Mouse (Mus musculus) splenic B cell, adult 2 months (primary cell): ENCODE measurements at regions not wholly inside any gene's neighbourhood (a gene's known extent, or its start where the extent isn't known, plus 50 kb on each side); places are given as distances from the start of the nearest gene placed in this dataset.

Source experiments
- DNase-seq: peaks from one replicate; pipeline ENCODE4 v3.0.0-alpha.2; 2011; ENCODE audit warnings: low read depth, low spot score
- H3K27me3 ChIP-seq: 2 replicates; pipeline ENCODE4 v1.6.1; 2012; ENCODE audit warnings: mild to moderate bottlenecking, low read length, moderate library complexity, mixed read lengths; ENCODE audit not compliant: control insufficient read depth, poor library complexity, insufficient read depth, severe bottlenecking
- H3K36me3 ChIP-seq: 2 replicates; pipeline ENCODE4 v1.6.1; 2012; ENCODE audit warnings: mild to moderate bottlenecking, low read length, moderate library complexity, mixed read lengths; ENCODE audit not compliant: control insufficient read depth, poor library complexity, insufficient read depth, severe bottlenecking

DNA sequence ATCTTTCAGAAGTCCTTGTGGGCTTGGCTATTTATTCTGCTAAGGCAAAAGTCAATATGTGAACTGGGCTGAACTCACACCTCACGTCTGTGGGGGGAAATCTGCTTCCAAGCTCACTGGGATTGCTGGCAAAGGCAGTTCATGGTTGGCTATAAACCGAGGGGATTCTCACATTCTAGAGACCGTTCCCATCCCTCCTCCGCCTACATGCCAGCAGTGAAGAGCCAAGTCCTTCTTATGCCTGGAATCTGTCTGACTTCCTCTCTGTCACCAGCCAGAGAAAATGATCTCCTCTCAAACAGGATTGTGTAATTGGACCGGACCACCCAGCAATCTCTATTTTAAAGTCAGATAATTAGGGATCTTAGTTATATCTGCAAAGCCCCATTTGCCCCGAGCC lies 212.4 kb upstream of the Daam1 start:
- DNase-seq = no peak
- Histone ChIP-seq H3K36me3 (no peaks in the 10 kb centered on the region), H3K27me3 (no peaks in the 10 kb centered on the region)

DNA sequence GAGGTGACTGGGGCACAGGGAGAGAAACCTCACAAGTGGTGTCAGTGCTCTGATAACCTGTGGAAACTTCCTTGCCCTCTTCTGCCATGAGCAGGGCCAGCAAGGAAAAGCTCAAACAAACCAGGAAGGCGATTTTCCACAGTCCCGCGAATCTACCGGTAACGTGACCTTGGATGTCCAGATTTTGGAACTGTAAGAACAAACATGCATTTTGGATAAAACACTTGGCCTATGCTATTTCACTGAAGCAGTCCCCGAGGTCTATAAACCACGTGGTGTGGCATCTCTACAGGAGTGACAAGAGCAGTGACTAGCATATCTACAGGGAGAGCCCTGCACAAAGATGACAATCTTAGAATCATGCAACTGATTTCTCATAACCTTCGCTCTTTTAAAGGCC lies 211.9 kb upstream of the Daam1 start:
- Histone ChIP-seq H3K27me3 (no peaks in the 10 kb centered on the region), H3K36me3 (no peaks in the 10 kb centered on the region)
- no peak for DNase-seq

- Histone ChIP-seq H3K27me3 (no peaks in the 10 kb centered on the region), H3K36me3 (no peaks in the 10 kb centered on the region)
- DNase-seq = no peak
Observed at GRCm38 (mm10) chr12:71619561-71619960, 211.3 kb upstream of the Daam1 start.

DNA sequence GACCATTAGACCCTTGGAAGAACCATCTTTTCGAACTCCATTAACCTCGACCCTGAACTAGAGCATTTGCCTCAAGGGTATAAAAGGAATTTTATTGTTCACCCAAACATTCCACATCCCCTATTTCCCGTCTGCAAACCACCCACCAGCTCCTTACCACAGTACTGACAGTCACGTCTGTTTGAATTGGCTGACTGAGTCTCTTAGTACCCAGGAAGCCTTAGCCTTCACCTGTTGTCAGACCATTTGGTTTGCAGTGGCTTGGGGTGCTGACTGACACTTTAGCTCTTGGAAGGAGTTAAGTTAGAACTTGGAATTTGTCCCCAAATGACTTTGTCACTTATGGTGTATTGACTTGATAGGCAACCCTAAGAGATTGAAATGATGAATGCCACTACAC lies 209.3 kb upstream of the Daam1 start:
- no peaks in the 10 kb centered on the region for H3K36me3 ChIP-seq
- DNase-seq = no peak
- H3K27me3 ChIP-seq = no peaks in the 10 kb centered on the region

- Histone ChIP-seq H3K36me3 (no peaks in the 10 kb centered on the region), H3K27me3 (no peaks in the 10 kb centered on the region)
- no peak for DNase-seq
Observed at GRCm38 (mm10) chr12:71622761-71623160, 208.1 kb upstream of the Daam1 start.

DNA sequence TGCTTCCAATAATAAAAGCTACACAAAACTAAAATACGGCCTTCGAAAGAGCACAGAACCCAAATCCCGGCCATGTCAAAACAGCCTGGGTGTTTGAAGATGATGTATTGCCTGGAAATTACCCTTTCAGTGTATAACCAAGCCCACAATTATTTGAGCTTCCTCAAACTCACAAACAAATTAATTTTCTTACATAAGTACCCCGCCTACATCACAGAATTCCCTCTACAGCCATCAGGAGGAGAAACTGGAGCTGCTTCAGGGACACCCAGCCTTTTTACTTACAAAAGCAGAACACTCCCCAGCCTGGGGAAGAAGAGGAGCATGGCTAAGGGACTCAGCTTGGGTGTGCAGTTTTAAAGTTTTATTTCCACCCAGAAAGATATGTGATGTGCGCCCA lies 207.6 kb upstream of the Daam1 start:
- H3K36me3 ChIP-seq = no peaks in the 10 kb centered on the region
- H3K27me3 ChIP-seq = no peaks in the 10 kb centered on the region
- DNase-seq = no peak

GRCm38 (mm10) chr12:71624076-71624475 lies 206.8 kb upstream of the Daam1 start:
- Histone ChIP-seq H3K36me3 (no peaks in the 10 kb centered on the region), H3K27me3 (no peaks in the 10 kb centered on the region)
- no peak for DNase-seq

GRCm38 (mm10) chr12:71624676-71625075 lies 206.2 kb upstream of the Daam1 start:
- Histone ChIP-seq H3K27me3 (no peaks in the 10 kb centered on the region), H3K36me3 (no peaks in the 10 kb centered on the region)
- no peak for DNase-seq

- no peaks in the 10 kb centered on the region for H3K36me3 ChIP-seq
- no peaks in the 10 kb centered on the region for H3K27me3 ChIP-seq
- DNase-seq = no peak
Observed at GRCm38 (mm10) chr12:71625115-71625514, 205.8 kb upstream of the Daam1 start.

GRCm38 (mm10) chr12:71626801-71627200 lies 204.1 kb upstream of the Daam1 start:
- no peaks in the 10 kb centered on the region for H3K36me3 ChIP-seq
- no peaks in the 10 kb centered on the region for H3K27me3 ChIP-seq
- DNase-seq = no peak

GRCm38 (mm10) chr12:71627421-71628339 lies 203.2 kb upstream of the Daam1 start:
- H3K36me3 ChIP-seq = no peaks in the 10 kb centered on the region
- no peak for DNase-seq
- H3K27me3 ChIP-seq = no peaks in the 10 kb centered on the region

GRCm38 (mm10) chr12:71628340-71628738 lies 202.5 kb upstream of the Daam1 start:
- DNase-seq = no peak
- Histone ChIP-seq H3K36me3 (no peaks in the 10 kb centered on the region), H3K27me3 (no peaks in the 10 kb centered on the region)

DNA sequence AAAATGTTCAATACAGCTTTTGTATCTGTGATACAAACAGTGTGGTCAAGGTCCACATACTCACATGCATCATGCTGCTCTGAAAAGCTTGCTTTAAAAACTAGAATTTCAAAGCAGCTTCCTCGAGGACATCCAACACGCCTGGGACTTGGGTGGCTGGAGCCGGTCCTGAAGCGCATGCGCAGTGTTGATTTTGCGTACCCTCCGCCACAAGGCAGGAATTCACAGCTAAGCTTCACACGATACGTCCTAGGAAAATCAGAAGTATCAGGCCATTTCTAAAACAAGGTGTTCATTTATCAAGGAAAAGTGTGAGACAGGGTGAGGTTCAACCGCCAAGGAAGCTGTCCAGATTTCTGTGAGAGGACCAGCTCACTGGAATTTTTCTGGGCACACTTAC lies 202.1 kb upstream of the Daam1 start:
- no peak for DNase-seq
- no peaks in the 10 kb centered on the region for H3K27me3 ChIP-seq
- H3K36me3 ChIP-seq = no peaks in the 10 kb centered on the region

DNA sequence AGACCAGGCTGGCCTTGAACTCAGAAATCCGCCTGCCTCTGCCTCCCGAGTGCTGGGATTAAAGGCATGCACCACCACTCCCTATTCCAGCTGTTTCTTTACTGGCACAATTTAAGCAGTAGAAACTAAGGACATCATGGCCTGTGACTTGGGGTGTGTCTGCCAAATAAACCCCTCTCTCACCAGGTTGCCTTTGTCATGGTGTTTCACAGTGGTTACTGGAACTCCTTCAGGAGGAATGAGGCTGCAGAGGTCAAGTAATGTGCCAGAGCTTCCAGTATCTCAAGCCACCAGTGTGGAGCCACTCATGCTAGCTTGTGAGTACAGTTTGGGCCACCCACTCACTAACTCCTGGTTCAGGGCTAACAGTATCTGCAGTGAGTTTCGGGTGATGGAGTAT lies 200.5 kb upstream of the Daam1 start:
- H3K36me3 ChIP-seq = no peaks in the 10 kb centered on the region
- H3K27me3 ChIP-seq = no peaks in the 10 kb centered on the region
- no peak for DNase-seq

DNA sequence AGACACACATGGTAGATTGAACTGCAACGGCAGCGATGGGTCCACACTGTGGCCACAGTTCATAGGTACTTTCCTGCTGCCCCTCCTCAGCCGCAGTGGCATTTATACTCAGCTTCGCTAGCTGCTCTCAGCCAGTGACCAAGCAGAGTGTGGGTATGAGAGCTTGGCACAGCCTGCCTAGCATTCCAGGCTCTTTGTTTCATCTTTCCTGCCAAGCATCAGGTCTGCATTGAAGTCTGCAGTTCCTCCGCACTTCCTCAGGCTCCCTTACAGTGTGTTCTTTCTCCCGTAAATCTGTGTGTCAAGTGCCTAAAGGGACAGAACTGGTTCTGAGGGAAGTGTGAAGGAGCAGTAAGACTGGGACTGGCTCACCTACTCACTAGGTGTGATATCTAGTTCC lies 194.6 kb upstream of the Daam1 start:
- Histone ChIP-seq H3K27me3 (no peaks in the 10 kb centered on the region), H3K36me3 (no peaks in the 10 kb centered on the region)
- DNase-seq = no peak

DNA sequence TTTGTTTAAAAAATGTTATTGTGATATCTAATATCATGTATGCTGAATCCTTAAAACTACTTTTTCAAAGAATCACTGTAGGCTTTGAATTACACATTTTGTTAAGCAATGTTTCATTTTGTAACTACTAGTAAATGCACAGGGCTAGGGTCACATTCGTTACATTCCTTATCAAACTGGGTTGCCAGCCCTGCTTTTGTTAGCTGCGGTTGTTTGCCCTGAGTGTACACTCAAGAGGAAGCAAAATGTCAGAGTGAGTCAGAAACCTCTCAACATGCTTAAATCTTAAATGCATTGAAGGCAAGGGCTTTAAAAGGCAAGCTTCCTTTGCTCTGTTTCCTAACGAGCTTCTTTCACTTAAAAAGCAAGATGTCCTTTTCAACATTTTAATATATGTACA lies 193.6 kb upstream of the Daam1 start:
- DNase-seq = no peak
- no peaks in the 10 kb centered on the region for H3K27me3 ChIP-seq
- no peaks in the 10 kb centered on the region for H3K36me3 ChIP-seq
